Mouse (Mus musculus) limb, embryonic 14.5 days (tissue): ENCODE results near the gene Oser1. TPM values are rescaled to one million over a fixed set of nuclear protein-coding genes. Genes with fewer than 3 reads are reported as not detected.

Experiments used
- ATAC-seq: fragments of 200-750 bp; cut with Nextera tagmentation; 2 replicates; pipeline ENCODE4 v1.8.0; 2017; ENCODE audit warnings: low read depth, moderate number of reproducible peaks, moderate TSS enrichment; ENCODE audit not compliant: low FRiP score
- DNase-seq: peaks from one replicate; pipeline ENCODE4 v3.0.0-alpha.2; 2015; ENCODE audit warnings: low spot score
- H3K27ac ChIP-seq: fragments of 300-500 bp; sonication (generic); replicated peaks from 2 replicates; pipeline ENCODE4 v1.5.1; 2014; ENCODE audit warnings: low read depth, mild to moderate bottlenecking, low read length, moderate library complexity, mixed read lengths
- H3K27me3 ChIP-seq: fragments of 300-500 bp; sonication (generic); 2 replicates; pipeline ENCODE4 v1.6.1; 2014; ENCODE audit warnings: low read length, mixed read lengths; ENCODE audit not compliant: control insufficient read depth, insufficient read depth
- H3K36me3 ChIP-seq: fragments of 300-500 bp; sonication (generic); 2 replicates; pipeline ENCODE4 v1.6.1; 2014; ENCODE audit warnings: mild to moderate bottlenecking, low read length, moderate library complexity, mixed read lengths; ENCODE audit not compliant: control insufficient read depth, insufficient read depth
- H3K4me1 ChIP-seq: fragments of 300-500 bp; sonication (generic); 2 replicates; pipeline ENCODE4 v1.6.1; 2014; ENCODE audit warnings: antibody characterized with exemption, low read length, mixed read lengths; ENCODE audit not compliant: control insufficient read depth, insufficient read depth
- H3K4me2 ChIP-seq: fragments of 300-500 bp; sonication (generic); replicated peaks from 2 replicates; pipeline ENCODE4 v1.6.1; 2014; ENCODE audit warnings: low read depth, mild to moderate bottlenecking, low read length, moderate library complexity; ENCODE audit not compliant: severe bottlenecking
- H3K4me3 ChIP-seq: fragments of 300-500 bp; sonication (generic); replicated peaks from 2 replicates; pipeline ENCODE4 v1.5.1; 2014; ENCODE audit warnings: low read length
- H3K9ac ChIP-seq: fragments of 300-500 bp; sonication (generic); 2 replicates; pipeline ENCODE4 v1.6.1; 2014; ENCODE audit warnings: mild to moderate bottlenecking, low read depth, low read length, moderate library complexity; ENCODE audit not compliant: severe bottlenecking
- H3K9me3 ChIP-seq: fragments of 300-500 bp; sonication (generic); 2 replicates; pipeline ENCODE4 v1.6.1; 2016; ENCODE audit warnings: low read length; ENCODE audit not compliant: control insufficient read depth
- POLR2A ChIP-seq: fragments of 200-500 bp; IDR thresholded peaks from 2 replicates; pipeline ENCODE4 v1.8.0; 2012; ENCODE audit warnings: inconsistent platforms, mild to moderate bottlenecking, moderate library complexity, borderline replicate concordance; ENCODE audit not compliant: insufficient read depth, insufficient read length; ENCODE audit errors: extremely low read depth
- WGBS: fragments of 180-500 bp; shearing (Covaris S2); extraction: QIAGEN DNeasy Blood & Tissue Kit; methylation state at CpG from one replicate; pipeline ENCODE4 v1.1.7; 2014; 5-methylcytosine and 5-hydroxymethylcytosine counted together
- polyA plus RNA-seq, 2 experiments: library from polyadenylated mRNA; depleted of rRNA in 1 of 2; stranded (reverse) in 1 of 2; unstranded in 1 of 2; fragments of >200 nt; fragmentation: Nextera tagmentation in 1 of 2; extraction: Ambion mirVana in 1 of 2; gene quantifications; 2 replicates each; pipeline versions ENCODE4 v1.2.1 to v1.2.3; 2012 to 2014

Gene Oser1
- polyA plus RNA-seq, 2 experiments, result 33.8 to 85.8 TPM

DNA sequence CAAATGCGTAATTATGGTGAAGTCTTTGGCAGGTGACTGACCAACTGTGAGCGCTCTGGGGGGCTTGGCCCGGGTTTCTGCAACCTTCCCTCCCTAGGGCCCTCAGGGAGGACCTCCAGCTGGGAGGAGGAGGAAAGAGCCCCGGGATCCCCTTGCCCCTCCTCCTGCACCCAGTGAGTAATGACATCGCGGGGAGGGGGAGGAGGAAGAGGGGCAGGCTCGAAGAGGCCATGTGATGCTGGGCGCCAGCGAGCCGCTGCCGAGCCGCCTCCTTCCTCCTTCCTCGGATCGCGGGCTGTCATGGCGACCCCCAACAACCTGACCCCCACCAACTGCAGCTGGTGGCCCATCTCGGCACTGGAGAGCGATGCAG, 13.7 kb upstream of the Oser1 start, which contains the start of gene Gdap1l1:
TSS of gene Gdap1l1 (plus strand) at position 231 of the 373 bp plus-strand sequence.
- Histone ChIP-seq H3K27me3 (peaks cover 17% of the 10 kb centered on the region), H3K9me3 (no peaks in the 10 kb centered on the region), H3K27ac (no peak within 1 kb of the TSS), H3K9ac (no peak within 1 kb of the TSS), H3K4me2 (no peak within 1 kb of the TSS), H3K36me3 (no peaks in the 10 kb centered on the region), H3K4me3 (no peak within 1 kb of the TSS; the same call in 1 of the 2 replicates), H3K4me1 (no peaks in the 10 kb centered on the region)
- no peak for TF ChIP-seq POLR2A
- DNase-seq, result no peak
- 3% methylated on average over 18 of the region's 18 CpGs for WGBS
- no peak for ATAC-seq

GRCm38 (mm10) chr2:163437800-163438199, 13.3 kb upstream of the Oser1 start:
- no peaks in the 10 kb centered on the region for H3K4me1 ChIP-seq
- H3K27ac ChIP-seq, result no peak overlapping the region
- H3K9ac ChIP-seq, result no peak overlapping the region
- TF ChIP-seq POLR2A, result no peak
- H3K4me2 ChIP-seq, result no peak overlapping the region
- H3K9me3 ChIP-seq, result no peaks in the 10 kb centered on the region
- H3K36me3 ChIP-seq, result no peaks in the 10 kb centered on the region
- ATAC-seq (no peak), DNase-seq (no peak)
- no peak overlapping the region for H3K4me3 ChIP-seq
- 40% methylated on average over 4 of the region's 4 CpGs for WGBS
- H3K27me3 ChIP-seq, result peaks cover 17% of the 10 kb centered on the region

- ATAC-seq (no peak), DNase-seq (no peak)
- H3K4me1 ChIP-seq, result no peaks in the 10 kb centered on the region
- H3K36me3 ChIP-seq, result no peaks in the 10 kb centered on the region
- H3K9ac ChIP-seq, result no peak overlapping the region
- WGBS, result 11% methylated on average over 4 of the region's 4 CpGs
- no peak overlapping the region for H3K27ac ChIP-seq
- no peak overlapping the region for H3K4me2 ChIP-seq
- H3K27me3 ChIP-seq, result peaks cover 14% of the 10 kb centered on the region
- no peak overlapping the region for H3K4me3 ChIP-seq
- no peak for TF ChIP-seq POLR2A
- no peaks in the 10 kb centered on the region for H3K9me3 ChIP-seq
Measured at GRCm38 (mm10) chr2:163433971-163434370, 9.5 kb upstream of the Oser1 start.

DNA sequence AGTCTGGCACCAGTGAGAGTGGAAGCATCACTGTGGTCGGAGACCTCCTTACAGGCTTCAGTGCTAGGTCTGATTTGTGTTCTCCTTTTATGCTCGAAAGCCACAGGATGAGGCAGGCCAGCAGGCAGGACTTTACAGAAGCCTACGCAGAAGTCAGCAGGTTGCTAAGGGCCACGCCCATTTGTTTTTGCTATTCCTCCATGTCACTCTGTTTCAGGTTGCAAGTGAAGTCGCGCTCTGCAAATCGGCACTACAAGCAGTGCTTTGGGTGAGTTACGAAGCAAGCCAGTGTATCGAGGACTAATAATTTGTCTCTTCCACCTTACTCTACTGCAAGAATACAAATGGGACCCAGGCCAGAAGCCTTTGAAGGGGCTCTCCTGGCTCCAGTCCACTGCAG, 6.8 kb upstream of the Oser1 start:
- Histone ChIP-seq H3K27me3 (no peaks in the 10 kb centered on the region), H3K4me2 (no peak overlapping the region), H3K36me3 (no peaks in the 10 kb centered on the region), H3K4me1 (no peaks in the 10 kb centered on the region), H3K4me3 (no peak overlapping the region), H3K27ac (no peak overlapping the region), H3K9ac (no peak overlapping the region), H3K9me3 (no peaks in the 10 kb centered on the region)
- ATAC-seq (no peak), DNase-seq (no peak)
- 86% methylated on average over 9 of the region's 9 CpGs for WGBS
- TF ChIP-seq POLR2A, result no peak

- Histone ChIP-seq H3K9me3 (no peaks in the 10 kb centered on the region), H3K4me2 (no peak overlapping the region), H3K9ac (no peak overlapping the region), H3K36me3 (no peaks in the 10 kb centered on the region), H3K27me3 (no peaks in the 10 kb centered on the region), H3K4me1 (no peaks in the 10 kb centered on the region), H3K4me3 (no peak overlapping the region), H3K27ac (no peak overlapping the region)
- WGBS, result 21% methylated on average over 4 of the region's 4 CpGs
- ATAC-seq (no peak), DNase-seq (no peak)
- TF ChIP-seq POLR2A, result no peak
Measured at GRCm38 (mm10) chr2:163428346-163429011, 4.0 kb upstream of the Oser1 start.
